Mouse (Mus musculus): ENCODE data around the gene Ttbk2.

DNA sequence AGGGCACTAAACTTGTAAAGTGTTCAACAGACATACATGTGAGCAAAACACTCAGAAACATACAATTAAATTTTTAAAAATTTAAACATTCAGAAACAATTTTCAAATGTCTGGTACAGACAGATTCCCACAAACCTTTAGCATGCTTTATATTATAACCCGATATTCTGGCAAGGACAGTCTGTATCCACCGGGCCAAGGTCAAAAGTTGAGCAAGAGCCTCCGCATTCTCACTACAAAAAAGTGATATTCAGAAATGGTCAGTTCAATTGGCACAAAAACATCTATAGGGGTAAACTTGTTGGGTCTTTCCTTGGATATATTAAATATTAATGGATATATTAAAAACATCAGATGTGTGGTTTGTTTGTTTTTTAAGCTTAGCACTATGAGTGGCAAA, 46.0 kb upstream of the Ttbk2 start:
- TF ChIP-seq POLR2A (IDR thresholded peaks at IDR 0.05; ENCODE audit: insufficient read depth, low read depth, low read length) = no peak
- TF ChIP-seq CTCF (IDR thresholded peaks at IDR 0.05) = no peak
- no peak for TF ChIP-seq EP300 (IDR thresholded peaks at IDR 0.05; ENCODE audit: insufficient read depth, low read depth, low read length)
